Mouse (Mus musculus) myocyte (in vitro differentiated cells): ENCODE results near the gene Mttp. TPM values are rescaled to one million over a fixed set of nuclear protein-coding genes. Genes with fewer than 3 reads are reported as not detected.
A peak's percentile ranks its signal among the peaks of the same experiment; 100 is the strongest.

Experiments
- H3K27me3 ChIP-seq: one replicate; pipeline ENCODE4 v1.6.1; 2011; ENCODE audit not compliant: control insufficient read depth, insufficient read depth, insufficient read length
- H3K36me3 ChIP-seq: one replicate; pipeline ENCODE4 v1.6.1; 2011; ENCODE audit not compliant: control insufficient read depth, insufficient read depth
- H3K4me2 ChIP-seq: one replicate; pipeline ENCODE4 v1.6.1; 2011; ENCODE audit warnings: low read depth, control low read depth
- H3K4me3 ChIP-seq: one replicate; pipeline ENCODE4 v1.5.1; 2011; ENCODE audit warnings: mild to moderate bottlenecking, control low read depth, moderate library complexity
- H3K79me2 ChIP-seq: one replicate; pipeline ENCODE4 v1.6.1; 2011; ENCODE audit not compliant: control insufficient read depth, insufficient read depth
- H3ac ChIP-seq: one replicate; pipeline ENCODE4 v1.6.1; 2011; ENCODE audit not compliant: control insufficient read depth, insufficient read length
- CEBPB ChIP-seq: IDR thresholded peaks from 2 replicates; pipeline ENCODE4 v1.6.1; 2011; ENCODE audit warnings: mild to moderate bottlenecking, moderate library complexity; ENCODE audit not compliant: poor library complexity, insufficient read depth, severe bottlenecking
- E2F4 ChIP-seq: IDR thresholded peaks from one replicate; pipeline ENCODE4 v1.6.1; 2011; ENCODE audit warnings: mild to moderate bottlenecking, control low read depth, moderate library complexity; ENCODE audit not compliant: insufficient read depth
- MAX ChIP-seq: IDR thresholded peaks from one replicate; pipeline ENCODE4 v1.6.1; 2011; ENCODE audit warnings: low read depth, mild to moderate bottlenecking, control low read depth
- MYOD1 ChIP-seq, 3 experiments: IDR thresholded peaks; one replicate each; pipeline ENCODE4 v1.6.1; 2011; ENCODE audit warnings: control low read depth in 2 of 3, low read depth in 2 of 3, mild to moderate bottlenecking in 2 of 3, moderate library complexity in 1 of 3; ENCODE audit not compliant: insufficient read length in 2 of 3, control insufficient read depth in 1 of 3
- MYOG ChIP-seq, 3 experiments: IDR thresholded peaks; one replicate each; pipeline ENCODE4 v1.6.1; 2011; ENCODE audit warnings: control low read depth in 2 of 3, low read depth in 2 of 3, mild to moderate bottlenecking in 2 of 3; ENCODE audit not compliant: insufficient read length in 2 of 3, control insufficient read depth in 1 of 3, insufficient read depth in 1 of 3
- POLR2A ChIP-seq: IDR thresholded peaks from one replicate; pipeline ENCODE4 v1.6.1; 2011; ENCODE audit warnings: low read depth, mild to moderate bottlenecking, control low read depth, moderate library complexity; ENCODE audit not compliant: insufficient read length
- POLR2AphosphoS2 ChIP-seq: IDR thresholded peaks from one replicate; pipeline ENCODE4 v1.6.1; 2011; ENCODE audit warnings: low read depth, control low read depth; ENCODE audit not compliant: insufficient read length
- REST ChIP-seq: IDR thresholded peaks from one replicate; pipeline ENCODE4 v1.6.1; 2011; ENCODE audit warnings: mild to moderate bottlenecking, control low read depth, moderate library complexity; ENCODE audit not compliant: insufficient read depth, insufficient read length
- SRF ChIP-seq: IDR thresholded peaks from one replicate; pipeline ENCODE4 v1.6.1; 2011; ENCODE audit warnings: low read depth; ENCODE audit not compliant: control insufficient read depth, insufficient read length
- TCF12 ChIP-seq: IDR thresholded peaks from one replicate; pipeline ENCODE4 v1.6.1; 2011; ENCODE audit warnings: mild to moderate bottlenecking, control low read depth; ENCODE audit not compliant: poor library complexity, insufficient read depth, severe bottlenecking
- TCF3 ChIP-seq: IDR thresholded peaks from one replicate; pipeline ENCODE4 v1.6.1; 2011; ENCODE audit warnings: low read depth, control low read depth; ENCODE audit not compliant: insufficient read length
- USF1 ChIP-seq: IDR thresholded peaks from one replicate; pipeline ENCODE4 v1.6.1; 2011; ENCODE audit warnings: low read depth, mild to moderate bottlenecking, control low read depth, moderate library complexity
- polyA plus RNA-seq: library from polyadenylated mRNA; unstranded; fragments of >200 nt; fragmentation: generic; extraction: Trizol; gene quantifications from one replicate; pipeline ENCODE4 v1.2.1, GENCODE M21; 2012; ENCODE audit warnings: missing spikeins

Gene Mttp
- polyA plus RNA-seq, 1 experiment = 4.1 TPM

DNA sequence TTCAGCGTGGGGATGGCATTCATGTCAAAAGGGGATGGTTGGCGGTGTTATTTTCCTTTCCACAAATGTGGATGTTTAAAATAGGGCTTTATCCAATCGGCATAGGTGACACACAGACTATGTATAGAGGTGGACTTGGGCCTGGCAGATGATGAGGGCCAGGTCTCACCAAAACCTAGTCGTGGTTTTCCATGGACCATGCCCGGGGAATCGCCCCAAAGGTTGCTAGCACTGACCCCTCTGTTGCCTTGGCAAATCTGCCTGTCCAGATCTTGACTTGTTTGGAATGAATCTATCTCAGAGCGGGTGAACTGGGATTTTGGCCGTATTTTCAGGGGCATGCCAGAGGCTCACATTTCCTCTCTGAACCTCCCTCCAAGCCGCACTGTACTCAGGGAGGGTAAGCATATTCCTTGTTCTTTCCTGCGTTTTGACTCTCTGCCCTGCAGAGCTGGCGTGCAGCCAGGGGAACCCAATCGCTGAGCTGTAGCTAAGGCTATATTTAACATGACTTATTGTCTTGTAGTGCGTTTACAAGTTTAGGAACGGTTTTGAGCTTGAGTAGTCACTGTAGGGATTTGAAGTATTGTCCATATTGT, 80.9 kb downstream of the Mttp start:
- peak overlapping the region; percentile 93 for H3K4me2 ChIP-seq
- no peaks in the 10 kb centered on the region for H3K36me3 ChIP-seq
- peaks cover 35% of the 10 kb centered on the region for H3K79me2 ChIP-seq
- no peak overlapping the region for H3ac ChIP-seq
- TF ChIP-seq MAX (no peak), MYOG (IDR thresholded peaks at IDR 0.05; ENCODE audit: control insufficient read depth in 1 of 3, insufficient read depth in 1 of 3, insufficient read length in 2 of 3, low read depth in 2 of 3) (no peak), SRF (no peak), TCF3 (no peak), TCF12 (no peak), POLR2A (peak; percentile 19)
- H3K4me3 ChIP-seq = peak overlapping the region; percentile 86
- H3K27me3 ChIP-seq = no peaks in the 10 kb centered on the region

DNA sequence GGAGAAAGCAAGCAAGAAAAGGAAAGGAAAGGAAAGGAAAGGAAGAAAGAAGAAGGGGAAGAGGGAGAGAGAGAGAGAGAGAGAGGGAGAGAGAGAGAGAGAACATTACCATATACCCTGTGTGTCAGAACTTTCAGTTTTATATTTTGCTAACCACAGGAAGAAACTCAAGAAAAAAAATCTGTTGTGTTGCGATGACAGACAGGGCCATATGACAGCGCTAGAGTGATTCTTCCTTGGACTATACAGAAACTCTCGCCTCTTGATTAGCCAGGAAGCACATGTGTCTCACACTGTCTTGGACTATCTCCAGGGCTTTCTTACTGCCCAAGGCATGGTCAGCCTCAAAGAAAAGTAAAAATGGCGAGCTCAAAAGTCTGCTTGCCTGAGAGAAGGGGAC, 82.1 kb downstream of the Mttp start:
- no peaks in the 10 kb centered on the region for H3K36me3 ChIP-seq
- peaks cover 24% of the 10 kb centered on the region for H3K79me2 ChIP-seq
- TF ChIP-seq MYOG (IDR thresholded peaks at IDR 0.05; ENCODE audit: control insufficient read depth in 1 of 3, insufficient read depth in 1 of 3, insufficient read length in 2 of 3, low read depth in 2 of 3) = peak in 1 of 3 experiments; percentile 34
- TF ChIP-seq MAX = no peak
- peak; percentile 57 for TF ChIP-seq TCF12
- no peak for TF ChIP-seq CEBPB
- peak; percentile 91 to 94 (median 93) for TF ChIP-seq MYOD1 (IDR thresholded peaks at IDR 0.05; ENCODE audit: control insufficient read depth in 1 of 3, insufficient read length in 2 of 3, low read depth in 2 of 3)
- no peak for TF ChIP-seq E2F4
- no peak for TF ChIP-seq POLR2A
- peak; percentile 43 for TF ChIP-seq USF1
- peak overlapping the region; percentile 93 for H3K4me2 ChIP-seq
- no peak overlapping the region for H3ac ChIP-seq
- H3K4me3 ChIP-seq = no peak overlapping the region
- no peaks in the 10 kb centered on the region for H3K27me3 ChIP-seq

DNA sequence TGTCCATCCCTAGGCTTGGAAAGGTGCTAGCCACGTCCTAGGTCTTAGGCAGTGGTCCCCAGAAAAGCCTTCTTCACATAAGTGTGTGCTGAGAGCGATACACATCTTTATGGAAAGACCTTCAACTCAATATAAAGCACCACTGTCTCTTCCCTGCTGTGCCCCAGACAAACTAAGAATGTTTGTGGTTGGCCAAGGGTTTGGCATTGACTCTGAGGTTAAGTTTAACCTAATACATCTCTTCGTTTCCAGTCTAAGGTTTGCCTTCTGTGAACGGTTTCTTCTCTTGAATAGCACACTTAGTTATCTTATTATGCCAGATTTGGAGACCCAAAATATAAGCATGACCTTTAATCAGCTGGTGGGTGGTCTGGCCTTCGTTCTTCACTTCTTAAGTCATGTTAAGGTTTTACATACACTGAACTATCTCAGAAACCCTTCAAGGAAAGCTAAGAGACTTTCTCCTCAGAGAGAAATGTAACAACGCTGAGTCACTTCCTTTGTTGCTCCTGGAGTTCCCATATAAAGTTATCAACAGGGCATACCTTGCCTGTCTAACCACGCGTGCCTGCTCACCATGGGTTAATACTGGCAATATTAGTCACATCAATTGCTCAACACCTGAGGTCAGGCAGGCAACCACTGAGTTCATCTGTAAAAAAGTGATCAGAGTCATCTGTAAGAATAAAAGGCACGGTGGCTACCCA, 83.4 kb downstream of the Mttp start:
- H3K79me2 ChIP-seq = peaks cover 11% of the 10 kb centered on the region
- no peak overlapping the region for H3K4me3 ChIP-seq
- H3K4me2 ChIP-seq = peak overlapping the region; percentile 93
- H3K36me3 ChIP-seq = no peaks in the 10 kb centered on the region
- H3ac ChIP-seq = no peak overlapping the region
- no peak for TF ChIP-seq E2F4
- no peak for TF ChIP-seq MAX
- no peak for TF ChIP-seq USF1
- TF ChIP-seq MYOD1 (IDR thresholded peaks at IDR 0.05; ENCODE audit: control insufficient read depth in 1 of 3, insufficient read length in 2 of 3, low read depth in 2 of 3) = peak in 1 of 3 experiments; percentile 45
- TF ChIP-seq CEBPB = peak; percentile 97
- no peaks in the 10 kb centered on the region for H3K27me3 ChIP-seq

DNA sequence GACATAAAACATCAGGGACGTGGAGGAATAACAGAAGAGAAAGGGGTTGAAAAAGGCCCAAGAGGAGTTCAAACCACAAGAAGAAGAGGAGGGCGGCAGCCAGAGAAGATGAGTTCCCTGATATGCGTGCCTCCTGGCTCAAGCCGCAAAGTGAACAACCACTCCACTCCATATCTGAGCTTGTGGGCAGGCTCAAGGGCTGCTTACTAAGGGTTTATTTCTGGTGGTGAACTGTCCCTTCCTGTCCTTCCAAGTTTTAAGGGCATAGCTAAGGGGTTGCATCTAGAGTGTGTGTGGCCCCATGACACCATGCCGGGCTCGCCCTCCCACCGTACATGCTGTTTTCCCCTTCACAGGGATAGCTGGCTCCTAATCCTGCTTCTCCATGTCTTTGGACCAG, 84.3 kb downstream of the Mttp start:
- no peaks in the 10 kb centered on the region for H3K27me3 ChIP-seq
- no peak overlapping the region for H3K4me3 ChIP-seq
- TF ChIP-seq SRF (no peak), TCF3 (no peak), E2F4 (no peak), REST (no peak), TCF12 (no peak), CEBPB (no peak), MYOD1 (IDR thresholded peaks at IDR 0.05; ENCODE audit: control insufficient read depth in 1 of 3, insufficient read length in 2 of 3, low read depth in 2 of 3) (peak in 1 of 3 experiments; percentile 22), POLR2A (peak; percentile 23), MYOG (IDR thresholded peaks at IDR 0.05; ENCODE audit: control insufficient read depth in 1 of 3, insufficient read depth in 1 of 3, insufficient read length in 2 of 3, low read depth in 2 of 3) (no peak)
- no peaks in the 10 kb centered on the region for H3K36me3 ChIP-seq
- peaks cover 1% of the 10 kb centered on the region for H3K79me2 ChIP-seq
- H3ac ChIP-seq = no peak overlapping the region
- H3K4me2 ChIP-seq = peak overlapping the region; percentile 93

DNA sequence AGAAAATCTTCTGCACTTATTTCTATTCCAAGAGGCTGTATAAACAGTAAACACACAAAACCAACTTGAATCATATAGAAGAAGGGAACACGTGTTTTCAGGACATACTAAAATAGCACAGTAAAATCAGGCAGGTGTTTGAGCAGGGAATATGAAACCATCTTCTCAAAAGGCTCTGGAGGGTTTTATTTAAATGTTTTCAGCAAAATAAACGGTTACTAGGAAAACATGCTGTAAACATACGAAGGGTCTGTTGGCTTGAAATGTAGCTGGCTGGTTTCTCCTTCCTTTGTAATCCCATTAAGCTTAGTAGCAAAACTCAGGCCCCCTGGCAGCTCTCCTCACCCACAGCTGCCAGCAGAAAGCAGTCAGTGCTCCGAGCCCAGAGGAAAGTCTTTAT, 86.5 kb downstream of the Mttp start:
- no peak for TF ChIP-seq POLR2A
- no peak for TF ChIP-seq MAX
- no peak for TF ChIP-seq USF1
- TF ChIP-seq CEBPB = no peak
- TF ChIP-seq E2F4 = no peak
- no peak for TF ChIP-seq REST
- TF ChIP-seq POLR2AphosphoS2 = no peak
- no peak for TF ChIP-seq MYOD1 (IDR thresholded peaks at IDR 0.05; ENCODE audit: control insufficient read depth in 1 of 3, insufficient read length in 2 of 3, low read depth in 2 of 3)
- TF ChIP-seq SRF = no peak
- TF ChIP-seq TCF3 = no peak
- TF ChIP-seq MYOG (IDR thresholded peaks at IDR 0.05; ENCODE audit: control insufficient read depth in 1 of 3, insufficient read depth in 1 of 3, insufficient read length in 2 of 3, low read depth in 2 of 3) = no peak
- TF ChIP-seq TCF12 = no peak
- no peaks in the 10 kb centered on the region for H3K27me3 ChIP-seq
- H3K79me2 ChIP-seq = no peaks in the 10 kb centered on the region
- no peak overlapping the region for H3K4me3 ChIP-seq
- no peaks in the 10 kb centered on the region for H3K36me3 ChIP-seq
- no peak overlapping the region for H3ac ChIP-seq
- H3K4me2 ChIP-seq = no peak overlapping the region
